Mouse (Mus musculus) midbrain, embryonic 11.5 days (tissue): ENCODE results near the gene Crisp3. TPM values are rescaled to one million over a fixed set of nuclear protein-coding genes. Genes with fewer than 3 reads are reported as not detected.

Experiments
- polyA plus RNA-seq: library from polyadenylated mRNA; unstranded; fragments of >200 nt; fragmentation: Nextera tagmentation; extraction: Ambion mirVana; gene quantifications from 2 replicates; pipeline ENCODE4 v1.2.1, GENCODE M21; 2014

The Crisp3 gene
- polyA plus RNA-seq, 1 experiment from 2014 or later, result not detected

Other genes starting within 250 kb of the Crisp3 start
- not detected in 2 replicates for gene AC192777.2, start 146.8 kb downstream of the Crisp3 start, polyA plus RNA-seq
- gene Pgk2, start 33.6 kb downstream of the Crisp3 start, polyA plus RNA-seq, result 0.14 TPM in 1 of 2 replicates, not detected in the other
- not detected in 2 replicates for gene Crisp1, start 76.9 kb upstream of the Crisp3 start, polyA plus RNA-seq